25 mouse cellular contexts compared by ENCODE assay signal in genomic region chrX:72761511-72761910, GRCm38 (mm10).
A peak's percentile ranks its signal among the peaks of the same experiment; 100 is the strongest.
DNase-seq lines count a peak whose midpoint lies in the region; ATAC-seq and TF ChIP-seq lines count a peak whose summit lies in the region.
"Had no signal": no experiment of that assay in that cellular context is flagged by ENCODE, and none has a peak within 500 bp of the region (broad histone marks: within the 10 kb centered on the region; RNA-seq: fewer than 3 reads in every experiment).

No protein-coding gene starts in this region.

- no peak for TF ChIP-seq POLR2A in lung, adult 2 months (IDR thresholded peaks at IDR 0.05; ENCODE audit: borderline replicate concordance, extremely low read depth, low read depth, low read length)

- H3K4me1 ChIP-seq in lung, adult 2 months (ENCODE audit: control insufficient read depth, insufficient read depth, low read length): no peaks in the 10 kb centered on the region
- H3K4me1 ChIP-seq in forebrain, embryonic 11.5 days (replicated peaks; ENCODE audit: control insufficient read depth, insufficient read depth, low read length): no peaks in the 10 kb centered on the region
- H3K4me1 ChIP-seq: embryonic facial prominence, embryonic 10.5 days; embryonic facial prominence, embryonic 13.5 days; forebrain, embryonic 13.5 days; hindbrain, embryonic 12.5 days; hindbrain, embryonic 15.5 days had no signal

- H3K36me3 ChIP-seq in forebrain, embryonic 11.5 days (ENCODE audit: control insufficient read depth, insufficient read depth, low read length): no peaks in the 10 kb centered on the region
- H3K36me3 ChIP-seq: embryonic facial prominence, embryonic 10.5 days; embryonic facial prominence, embryonic 13.5 days; hindbrain, embryonic 12.5 days; hindbrain, embryonic 15.5 days had no signal

- H3K27ac ChIP-seq in forebrain, embryonic 11.5 days (ENCODE audit: low read depth, low read length): no peak overlapping the region
- H3K27ac ChIP-seq: embryonic facial prominence, embryonic 10.5 days; embryonic facial prominence, embryonic 13.5 days; forebrain, embryonic 13.5 days; gastrocnemius, adult 2 months; hindbrain, embryonic 12.5 days; hindbrain, embryonic 15.5 days had no signal

- TF ChIP-seq CTCF in lung, adult 2 months (IDR thresholded peaks at IDR 0.05; ENCODE audit: insufficient read depth, low read length): no peak

- H3K4me3 ChIP-seq in lung, adult 2 months (replicated peaks; ENCODE audit: extremely low read depth, low read depth, low read length): no peak overlapping the region
- no peak overlapping the region for H3K4me3 ChIP-seq in forebrain, embryonic 11.5 days (ENCODE audit: low read depth, low read length)
- H3K4me3 ChIP-seq: embryonic facial prominence, embryonic 10.5 days; embryonic facial prominence, embryonic 13.5 days; erythroblast, embryonic 14.5 days; forebrain, embryonic 13.5 days; gastrocnemius, adult 2 months; hindbrain, embryonic 12.5 days; hindbrain, embryonic 15.5 days had no signal

- 53% methylated on average over 1 of the region's 1 CpGs for WGBS in lung, adult 2 months
- 76% methylated on average over 1 of the region's 1 CpGs for WGBS in forebrain, embryonic 11.5 days

- no peak for ATAC-seq in megakaryocyte, adult 5-6 weeks (ENCODE audit: poor library complexity, severe bottlenecking)
- ATAC-seq in forebrain, embryonic 11.5 days (replicated peaks; ENCODE audit: low FRiP score): no peak
- no peak for ATAC-seq in CD4-positive, CD25-positive, alpha-beta regulatory T cell, adult 4 months
- ATAC-seq: forebrain, embryonic 13.5 days; forebrain, embryonic 16.5 days had no signal

- H3K9ac ChIP-seq in forebrain, embryonic 11.5 days (ENCODE audit: low read length): no peak overlapping the region
- H3K9ac ChIP-seq: embryonic facial prominence, embryonic 13.5 days; forebrain, embryonic 13.5 days; hindbrain, embryonic 12.5 days; hindbrain, embryonic 15.5 days had no signal

- no peaks in the 10 kb centered on the region for H3K27me3 ChIP-seq in forebrain, embryonic 11.5 days (ENCODE audit: control insufficient read depth, insufficient read depth, low read length)
- H3K27me3 ChIP-seq: embryonic facial prominence, embryonic 13.5 days; forebrain, embryonic 13.5 days; hindbrain, embryonic 12.5 days; hindbrain, embryonic 15.5 days had no signal

- no peak overlapping the region for H3K4me2 ChIP-seq in forebrain, embryonic 11.5 days (ENCODE audit: low read depth, low read length, severe bottlenecking)
- H3K4me2 ChIP-seq: embryonic facial prominence, embryonic 13.5 days; forebrain, embryonic 13.5 days; heart, embryonic 11.5 days; hindbrain, embryonic 12.5 days; hindbrain, embryonic 15.5 days had no signal

- peak; percentile 2 for DNase-seq in lung, adult 2 months
- DNase-seq in lung, postnatal 10 days: peak; percentile 14
- DNase-seq in lung, postnatal 36 days: peak; percentile 75
- DNase-seq in forebrain, embryonic 11.5 days (ENCODE audit: low spot score): no peak
- DNase-seq: adrenal gland, adult 2 months; adrenal gland, postnatal 14 days; B cell, adult 2 months; cerebellum, adult 11 months; cerebellum, adult 2 months; cerebellum, adult 9-11 months; cerebellum, postnatal 25 days; embryo, embryonic 11 days; gastrocnemius, adult 2 months; gastrocnemius, postnatal 14 days; heart, adult 11 months had no signal

- no peaks in the 10 kb centered on the region for H3K9me3 ChIP-seq in forebrain, embryonic 11.5 days (ENCODE audit: control insufficient read depth, low read length)
- H3K9me3 ChIP-seq: embryonic facial prominence, embryonic 10.5 days; embryonic facial prominence, embryonic 13.5 days; forebrain, embryonic 13.5 days; hindbrain, embryonic 12.5 days; hindbrain, embryonic 15.5 days had no signal
